Mouse (Mus musculus) gonadal fat pad, adult 2 months (tissue): ENCODE measurements around the gene Aars. TPM values are rescaled to one million over a fixed set of nuclear protein-coding genes. Genes with fewer than 3 reads are reported as not detected.
"Not testable (repeated sequence)": the region's sequence is repeated elsewhere in the genome, so short reads cannot be mapped to it uniquely, and the experiment has no call there.

Source experiments
- DNase-seq: peaks from one replicate; pipeline ENCODE4 v3.0.0-alpha.2; 2012; ENCODE audit warnings: low read depth
- polyA plus RNA-seq: library from polyadenylated mRNA; depleted of rRNA; stranded (reverse); fragments of >200 nt; gene quantifications from 2 replicates; pipeline ENCODE4 v1.2.3, GENCODE M21; 2012

Gene Aars
- polyA plus RNA-seq, 1 experiment, result 43.7 TPM

DNA sequence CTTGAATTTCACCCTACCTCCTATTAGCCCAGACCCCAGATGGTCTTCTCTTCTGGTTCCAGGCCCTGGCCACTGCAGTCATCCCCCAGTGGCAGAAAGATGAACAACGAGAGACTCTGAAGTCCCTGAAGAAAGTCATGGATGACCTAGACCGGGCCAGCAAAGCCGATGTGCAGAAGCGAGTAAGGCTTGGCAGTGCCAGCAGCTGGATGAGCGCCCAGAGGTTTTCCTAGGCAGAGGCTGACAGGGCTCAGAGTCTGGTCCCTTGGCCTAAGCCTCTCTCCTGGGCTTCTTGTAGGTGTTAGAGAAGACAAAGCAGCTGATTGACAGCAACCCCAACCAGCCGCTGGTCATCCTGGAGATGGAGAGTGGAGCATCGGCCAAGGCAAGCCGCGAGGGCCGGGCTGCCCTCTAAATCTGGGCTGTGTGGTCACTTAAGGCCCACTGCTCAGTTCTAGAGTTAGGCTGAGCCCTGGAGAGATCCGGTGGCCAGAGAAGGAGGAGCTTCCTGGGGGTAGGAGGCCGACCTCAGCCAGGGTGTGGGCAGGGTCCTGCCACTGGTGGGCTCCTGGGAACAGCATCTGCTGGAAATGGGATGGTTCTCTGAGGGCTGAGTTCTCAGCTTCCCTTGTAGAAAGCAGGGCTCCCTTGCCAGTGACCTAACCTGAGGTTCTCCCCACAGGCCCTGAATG is 21.0 kb downstream of the Aars start:
- no peak for DNase-seq

DNA sequence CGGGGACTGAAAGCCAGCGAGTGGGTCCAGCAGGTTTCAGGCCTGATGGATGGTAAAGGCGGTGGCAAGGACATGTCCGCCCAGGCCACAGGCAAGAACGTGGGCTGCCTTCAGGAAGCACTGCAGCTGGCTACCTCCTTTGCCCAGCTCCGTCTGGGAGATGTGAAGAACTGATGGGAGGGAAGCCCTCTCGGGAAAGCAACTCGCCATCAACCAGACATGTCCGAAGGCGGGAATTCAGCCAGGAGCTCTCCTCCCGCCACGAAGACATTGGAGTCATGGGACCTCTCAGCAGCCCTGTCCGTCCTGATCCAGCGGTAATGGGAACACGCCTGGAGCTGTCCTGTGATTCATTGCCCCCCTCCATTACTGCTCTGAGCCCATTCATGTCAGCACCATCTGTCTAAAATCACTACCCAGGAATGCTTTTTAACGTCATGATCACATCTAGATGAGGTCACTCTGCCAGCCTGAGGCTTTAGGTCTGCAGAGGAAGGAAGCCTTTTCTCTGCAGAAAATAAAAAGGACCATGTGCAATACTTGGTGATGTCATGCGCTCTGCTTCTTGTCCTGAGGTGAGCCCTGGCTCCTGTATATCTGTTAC is 22.2 kb downstream of the Aars start:
- DNase-seq, result no peak

DNA sequence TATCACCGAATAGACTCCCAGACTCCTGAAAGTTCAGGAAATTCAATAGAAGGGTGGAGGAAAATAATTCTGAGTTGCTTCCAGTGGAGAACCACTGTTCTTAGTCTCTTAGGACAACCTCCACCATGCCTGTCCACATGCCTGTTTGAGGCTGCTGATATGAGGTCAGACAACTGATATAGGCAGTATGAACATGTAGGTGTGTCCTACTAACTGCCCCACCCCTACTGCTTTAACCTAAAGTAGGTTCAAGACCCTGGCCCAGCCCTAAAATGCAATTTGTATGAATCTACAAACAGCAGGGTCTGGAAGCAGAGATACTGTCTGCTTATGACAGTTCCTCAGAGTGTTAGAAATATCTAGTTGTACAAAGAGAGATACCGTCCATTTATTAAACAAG is 22.7 kb downstream of the Aars start:
- no peak for DNase-seq

DNA sequence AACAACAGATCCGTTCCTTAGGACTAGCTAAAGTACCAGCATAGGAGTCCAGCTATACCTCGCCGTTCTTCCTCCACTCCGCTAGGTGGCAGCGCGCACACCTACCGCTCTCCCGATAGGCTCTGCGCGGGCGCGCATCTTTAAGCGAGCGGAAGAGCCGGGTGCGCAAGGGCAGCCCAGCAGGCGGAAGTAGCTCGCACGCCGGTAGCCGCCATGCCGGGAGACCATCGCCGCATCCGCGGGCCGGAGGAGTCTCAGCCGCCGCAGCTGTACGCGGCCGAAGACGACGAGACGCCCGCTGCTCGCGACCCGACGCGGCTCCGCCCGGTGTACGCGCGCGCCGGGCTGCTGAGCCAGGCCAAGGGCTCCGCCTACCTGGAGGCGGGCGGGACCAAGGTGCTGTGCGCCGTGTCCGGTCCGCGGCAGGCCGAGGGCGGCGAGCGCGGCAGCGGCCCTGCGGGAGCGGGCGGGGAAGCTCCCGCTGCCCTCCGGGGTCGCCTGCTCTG is 23.3 kb downstream of the Aars start, which contains the start of gene Exosc6:
Gene Exosc6 (plus strand): TSS at position 182 of the 506 bp plus-strand sequence.
- DNase-seq, result no peak

DNA sequence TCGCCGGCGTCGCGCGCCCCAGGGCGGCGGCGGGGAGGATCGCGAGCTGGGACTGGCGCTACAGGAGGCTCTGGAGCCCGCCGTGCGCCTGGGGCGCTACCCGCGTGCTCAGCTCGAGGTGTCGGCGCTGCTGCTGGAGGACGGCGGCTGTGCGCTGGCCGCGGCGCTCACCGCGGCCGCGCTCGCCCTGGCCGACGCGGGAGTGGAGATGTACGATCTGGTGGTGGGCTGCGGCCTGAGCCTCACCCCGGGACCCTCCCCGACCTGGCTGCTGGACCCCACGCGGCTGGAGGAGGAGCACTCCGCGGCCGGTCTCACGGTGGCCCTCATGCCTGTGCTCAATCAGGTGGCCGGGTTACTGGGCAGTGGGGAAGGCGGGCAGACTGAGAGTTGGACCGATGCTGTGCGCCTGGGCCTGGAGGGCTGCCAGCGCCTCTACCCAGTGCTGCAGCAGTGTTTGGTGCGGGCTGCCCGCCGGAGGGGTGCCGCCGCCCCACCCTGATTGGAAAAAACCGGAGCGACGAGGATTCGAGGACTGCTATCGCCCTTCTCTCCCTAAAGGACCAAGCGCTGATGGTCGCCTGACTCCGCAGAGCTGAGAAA is 23.8 kb downstream of the Aars start:
- no peak for DNase-seq

DNA sequence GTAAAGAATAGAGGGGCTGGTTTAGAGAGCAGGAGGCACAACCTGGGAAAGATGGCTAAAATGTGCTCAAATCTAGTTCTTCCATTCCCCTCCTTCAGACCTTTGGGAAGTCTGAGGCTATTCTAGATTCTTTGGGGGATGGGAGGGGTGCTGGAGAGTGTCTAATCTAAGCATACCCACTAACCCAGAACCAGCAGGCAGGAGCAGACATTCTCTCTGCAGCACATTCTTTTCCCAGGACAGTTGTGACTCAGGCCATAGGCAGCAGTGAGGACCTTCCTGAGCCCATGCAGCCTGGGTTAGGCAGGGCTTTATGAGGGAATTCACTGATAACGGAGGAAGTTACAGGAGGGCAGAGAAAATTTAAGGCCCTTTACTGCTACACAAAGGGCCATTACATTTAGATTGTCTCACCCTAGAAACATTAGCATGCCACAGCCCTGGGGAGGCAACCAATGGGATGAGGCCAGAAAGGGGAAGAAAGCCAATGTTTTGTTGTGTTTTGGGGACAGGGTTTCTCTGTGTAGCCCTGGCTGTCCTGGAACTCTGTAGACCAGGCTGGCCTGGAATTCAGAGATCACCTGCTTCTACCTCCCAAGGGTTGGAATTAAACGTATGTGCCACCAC is 26.1 kb downstream of the Aars start:
- no peak for DNase-seq

DNA sequence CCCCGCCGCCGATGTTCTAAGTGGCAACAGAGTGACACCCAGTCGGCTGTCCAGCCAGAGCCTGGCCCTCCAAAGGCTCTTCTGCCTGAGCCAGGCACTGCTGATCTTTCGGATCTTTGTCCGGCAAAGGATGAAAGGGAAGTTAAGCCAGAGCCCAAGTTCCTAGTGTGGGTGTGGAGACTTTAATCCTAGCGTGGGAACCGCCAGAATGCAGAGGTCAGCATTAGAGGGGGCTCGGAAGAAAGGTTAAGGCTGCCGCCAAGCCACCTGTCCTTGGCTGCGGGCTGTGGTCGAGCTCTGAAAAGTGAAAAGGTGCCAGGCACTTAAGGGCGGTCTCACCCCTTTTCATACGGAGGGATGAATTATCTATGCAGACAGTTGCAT is 28.7 kb downstream of the Aars start:
- no peak for DNase-seq

DNA sequence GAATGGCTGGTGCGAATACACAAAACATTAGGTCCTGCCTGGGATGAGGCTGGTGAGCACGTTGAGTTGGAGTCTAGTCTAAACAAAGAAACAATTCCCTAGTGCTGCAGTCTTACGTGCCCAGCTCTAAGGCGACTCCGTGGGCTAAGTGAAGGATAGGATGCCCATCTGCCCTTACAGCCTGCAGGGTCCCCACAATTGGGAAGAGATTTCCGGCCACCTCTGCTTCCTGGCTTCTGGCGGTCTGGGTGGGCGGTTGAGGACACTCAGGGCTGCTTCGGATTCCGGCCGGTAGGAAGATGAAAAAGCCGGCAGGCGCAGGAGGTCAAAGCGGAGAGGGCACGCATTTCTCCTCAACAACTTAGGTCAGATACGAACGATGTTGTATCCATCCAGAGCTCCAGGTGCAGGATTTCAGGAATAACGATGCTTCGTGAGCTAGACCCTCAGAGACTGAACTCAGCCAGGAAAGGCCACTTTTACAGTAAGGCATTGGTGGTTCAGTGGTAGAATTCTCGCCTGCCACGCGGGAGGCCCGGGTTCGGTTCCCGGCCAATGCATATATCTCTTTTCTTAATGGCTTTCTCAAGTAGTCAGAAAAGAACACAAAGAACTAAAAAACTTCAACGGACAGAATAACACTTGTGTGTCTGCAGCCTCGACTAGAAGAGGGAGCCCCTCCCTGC is 29.3 kb downstream of the Aars start:
- no peak for DNase-seq

DNA sequence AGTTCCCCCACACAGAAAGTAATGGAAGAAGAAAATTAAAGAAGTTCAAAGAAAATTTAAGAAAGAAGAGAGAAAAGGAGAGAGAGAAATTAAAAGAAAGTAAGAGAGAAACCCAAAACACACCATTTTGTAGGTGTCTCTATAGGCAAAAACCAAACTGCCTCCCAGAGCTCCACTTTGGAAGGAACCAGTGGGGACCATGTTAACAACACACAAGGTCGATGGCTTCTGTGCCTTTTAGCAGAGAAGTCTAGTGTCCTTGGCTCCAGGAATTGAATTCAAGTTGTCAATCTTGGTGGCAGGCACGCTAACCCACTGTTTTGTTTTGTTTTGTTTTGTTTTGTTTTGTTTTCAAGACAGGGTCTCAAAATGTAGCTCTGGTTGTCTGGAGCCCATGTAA is 29.9 kb downstream of the Aars start:
- no peak for DNase-seq

DNA sequence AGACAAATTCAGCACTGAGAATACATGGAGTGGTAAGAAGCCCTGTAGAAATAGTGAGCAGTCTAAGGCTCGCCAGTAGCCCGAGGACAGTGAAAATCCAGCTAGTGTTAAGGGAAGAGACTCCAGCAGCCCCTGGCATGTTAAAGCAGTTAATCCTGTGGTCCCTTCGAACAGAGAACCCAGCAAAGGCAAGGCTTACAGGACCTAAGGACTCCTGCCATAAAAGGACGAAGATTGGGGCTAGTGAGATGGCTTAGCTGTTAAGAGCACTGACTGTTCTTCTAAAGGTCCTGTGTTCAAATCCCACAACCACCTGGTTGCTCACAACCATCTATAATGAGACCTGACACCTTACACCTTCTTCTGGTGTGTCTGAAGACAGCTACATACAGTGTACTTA is 33.4 kb downstream of the Aars start:
- DNase-seq, result no peak

DNA sequence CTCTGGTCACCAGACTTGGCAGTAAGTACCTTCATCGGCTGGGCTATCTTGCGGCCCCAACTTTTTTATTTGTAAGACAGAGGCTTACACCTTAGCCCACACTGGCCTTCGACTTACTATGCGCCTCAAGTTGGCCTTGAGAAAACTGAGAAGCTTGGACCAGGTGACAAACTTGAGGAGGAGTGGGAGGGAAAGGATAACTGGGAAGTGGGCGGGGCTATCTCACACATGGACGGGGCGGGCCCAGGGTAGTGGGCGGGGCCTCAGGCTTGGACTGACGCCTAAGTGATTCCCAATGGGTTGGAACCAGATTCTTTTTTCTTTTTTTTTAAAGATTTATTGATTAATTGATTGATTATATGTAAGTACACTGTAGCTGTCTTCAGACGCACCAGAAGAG is 34.5 kb downstream of the Aars start:
- DNase-seq, result no peak

DNA sequence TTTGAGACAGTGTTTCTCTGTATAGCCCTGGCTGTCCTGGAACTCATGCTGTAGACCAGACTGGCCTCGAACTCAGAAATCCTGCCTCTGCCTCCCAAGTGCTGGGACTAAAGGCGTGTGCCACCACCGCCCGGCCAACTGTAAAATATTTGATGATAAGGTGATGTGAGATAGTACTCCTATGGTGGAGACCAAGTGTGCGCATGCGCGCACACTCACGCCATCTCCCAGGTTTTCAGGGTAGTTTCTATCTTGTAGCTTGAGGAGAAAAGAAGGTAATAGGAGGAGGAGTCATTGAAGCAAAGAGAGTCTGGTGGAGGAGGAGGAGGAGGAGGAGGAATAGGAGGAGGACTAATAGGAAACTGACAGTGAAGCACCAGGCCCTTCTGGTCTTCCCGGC is 35.7 kb downstream of the Aars start:
- DNase-seq, result not testable (repeated sequence)

DNA sequence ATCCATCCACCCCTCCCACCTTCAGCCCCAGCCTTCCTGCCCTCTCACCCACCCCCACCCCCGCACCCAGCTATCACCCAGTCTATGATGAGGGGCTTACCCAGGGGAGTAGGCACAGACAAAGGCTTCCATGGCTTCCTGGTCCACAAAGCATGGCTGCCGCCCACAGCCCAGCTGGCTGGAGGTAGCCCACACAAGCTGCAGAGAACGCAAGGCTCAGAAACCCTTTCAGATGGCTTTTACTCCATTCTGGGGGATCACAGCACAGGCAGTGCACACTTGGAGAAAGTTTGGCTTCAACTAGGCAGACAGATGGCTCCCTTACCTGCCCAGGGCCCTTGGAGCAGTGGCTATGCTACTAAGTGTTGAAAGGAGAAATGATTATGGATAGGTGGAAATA is 43.0 kb downstream of the Aars start:
- no peak for DNase-seq

DNA sequence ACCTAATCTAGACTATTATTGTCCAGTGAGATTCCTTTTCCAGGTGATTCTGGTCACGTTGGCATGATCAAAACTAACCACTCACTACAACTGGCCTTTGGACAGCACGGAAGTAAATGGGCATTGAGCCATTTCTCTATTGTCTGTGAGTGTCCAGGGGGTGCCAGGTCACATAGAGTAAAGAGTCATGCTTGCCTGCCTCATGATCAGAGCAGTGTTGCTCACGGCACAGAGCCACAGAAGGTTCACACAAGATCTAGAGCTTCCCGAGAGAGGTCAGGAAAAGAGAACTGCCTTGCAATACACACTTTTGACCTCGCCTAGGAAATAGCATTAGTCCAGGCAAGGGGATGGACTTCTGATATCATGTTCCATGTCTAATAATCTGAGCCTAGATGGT is 46.5 kb downstream of the Aars start:
- no peak for DNase-seq

DNA sequence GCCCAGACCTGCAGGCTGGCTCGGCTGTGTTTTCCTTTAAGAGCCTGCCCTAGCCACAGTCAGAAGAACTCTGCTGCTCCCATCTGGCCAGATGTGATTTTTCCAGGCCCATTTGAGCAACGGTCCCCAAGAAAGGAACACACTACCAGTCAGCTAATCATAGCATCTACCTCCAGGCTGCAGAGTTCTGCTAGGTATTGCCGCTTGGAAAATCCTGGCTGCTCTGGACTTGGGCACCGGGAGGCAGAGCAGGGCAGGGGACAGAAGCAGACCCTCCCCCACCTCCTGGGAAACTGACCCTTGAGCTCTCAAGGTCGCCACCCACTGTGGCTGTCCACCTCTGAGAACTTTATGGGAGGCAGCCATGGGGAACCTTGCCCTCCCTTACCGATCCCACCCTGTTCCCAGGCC is 46.9 kb downstream of the Aars start:
- no peak for DNase-seq

DNA sequence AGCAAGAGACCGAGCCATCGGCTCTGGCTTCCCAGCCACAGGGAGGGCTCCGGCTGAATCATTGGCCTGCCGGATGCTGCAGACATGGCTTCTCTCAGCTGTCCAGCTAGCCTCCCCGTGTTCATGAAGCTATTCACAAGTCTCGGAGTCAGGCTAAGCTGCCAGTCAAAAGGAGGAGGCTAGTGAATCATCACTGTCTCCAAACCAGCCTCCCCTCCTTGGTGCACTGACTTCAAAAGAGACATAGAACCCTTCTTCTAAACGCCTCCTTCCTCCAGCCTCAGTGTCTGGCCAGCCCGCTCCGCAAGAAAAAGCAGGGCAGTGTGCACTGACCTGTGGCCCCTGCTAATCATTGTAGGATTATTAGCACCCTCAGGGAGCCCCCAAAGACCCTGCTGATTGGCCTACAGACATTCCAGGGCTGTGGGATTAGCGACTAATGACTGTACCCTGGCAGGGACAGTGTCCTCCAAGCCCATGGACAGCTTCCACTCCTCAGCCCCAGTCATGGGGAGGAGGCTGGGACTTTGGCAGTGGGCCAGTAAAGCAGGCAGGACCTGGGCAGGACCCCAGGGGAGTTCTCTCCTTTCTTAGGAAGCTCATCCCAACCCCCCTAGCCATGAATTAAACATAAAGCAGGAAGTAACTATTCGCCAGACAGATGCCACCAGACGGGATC is 48.8 kb downstream of the Aars start:
- no peak for DNase-seq

DNA sequence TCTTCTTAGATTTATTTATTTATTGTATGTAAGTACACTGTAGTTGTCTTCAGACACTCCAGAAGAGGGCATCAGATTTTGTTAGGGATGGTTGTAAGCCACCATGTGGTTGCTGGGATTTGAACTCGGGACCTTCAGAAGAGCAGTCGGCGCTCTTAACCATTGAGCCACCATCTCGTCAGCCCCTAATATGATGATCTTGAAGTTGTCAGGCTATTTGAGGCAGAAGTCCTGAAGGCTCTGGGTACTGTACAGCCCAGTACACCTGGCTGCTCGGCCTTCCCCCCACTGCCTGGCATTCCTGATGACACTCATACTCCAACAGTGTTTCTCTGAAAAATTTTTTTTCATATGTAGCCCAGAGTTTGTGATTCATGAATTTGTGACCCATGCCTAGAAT is 51.0 kb downstream of the Aars start:
- DNase-seq, result not testable (repeated sequence)

DNA sequence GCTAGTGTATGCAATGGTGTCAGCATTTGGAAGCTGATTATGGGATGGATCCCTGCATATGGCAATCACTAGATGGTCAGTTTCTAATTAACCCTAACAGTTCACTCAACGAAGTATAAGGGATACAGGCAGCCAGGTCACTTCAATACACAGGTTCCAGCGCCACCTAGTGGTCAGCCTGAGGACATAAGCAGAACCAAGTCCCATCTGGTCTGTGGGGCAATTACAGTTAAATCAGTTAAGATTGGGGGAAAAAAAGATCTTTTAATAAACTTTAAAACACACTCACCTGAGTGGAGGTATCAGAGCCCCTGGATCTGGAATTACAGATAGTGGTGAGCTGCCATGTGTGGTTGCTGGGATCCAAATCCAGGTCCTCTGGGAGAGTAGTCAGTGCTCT is 57.2 kb downstream of the Aars start:
- no peak for DNase-seq

DNA sequence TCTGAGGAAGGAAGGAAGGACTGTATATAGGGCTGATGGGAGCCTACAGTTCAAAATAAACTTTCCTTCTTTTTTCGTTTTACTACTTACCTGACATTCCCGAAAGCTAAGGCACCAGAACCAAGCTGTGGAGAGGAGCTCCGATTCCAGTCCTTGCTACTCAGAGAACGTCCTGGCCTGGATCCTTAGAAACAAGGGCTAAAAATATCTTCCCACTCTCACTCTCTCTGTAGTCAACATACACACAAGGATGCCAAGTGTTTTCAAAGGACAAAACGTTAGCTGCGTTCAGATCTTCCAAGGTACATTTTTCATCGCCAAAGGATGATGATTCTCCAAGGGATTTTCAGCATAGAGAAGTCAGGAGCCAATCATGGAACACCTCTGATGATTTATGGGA is 58.8 kb downstream of the Aars start:
- no peak for DNase-seq

DNA sequence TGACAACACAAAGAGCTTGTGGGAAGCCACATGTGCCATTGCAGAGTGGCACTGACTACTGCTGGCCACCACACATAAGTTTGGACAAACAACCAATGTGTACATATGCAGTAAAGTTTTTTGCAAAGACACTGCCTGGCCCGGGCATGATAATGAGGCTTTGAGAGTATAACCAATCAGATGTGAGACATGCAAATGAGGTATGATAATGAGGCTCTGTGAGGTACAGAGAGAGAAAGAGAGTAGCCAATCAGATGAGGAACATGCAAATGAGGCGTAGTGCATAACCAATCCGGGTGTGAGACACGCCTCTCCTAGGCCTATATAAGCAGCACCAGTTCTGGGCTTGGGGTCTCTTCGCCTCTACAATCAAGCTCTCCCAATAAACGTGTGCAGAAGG is 59.4 kb downstream of the Aars start, which contains the start of gene Clec18a:
Gene Clec18a (minus strand): TSS at position 101 of the 400 bp plus-strand sequence.
- DNase-seq, result not testable (repeated sequence)
